Mouse (Mus musculus) hindbrain, embryonic 15.5 days (tissue): ENCODE data around the gene Mrps35. TPM values are rescaled to one million over a fixed set of nuclear protein-coding genes. Genes with fewer than 3 reads are reported as not detected.
A peak's percentile ranks its signal among the peaks of the same experiment; 100 is the strongest.

Experiments used
- ATAC-seq: fragments of 200-750 bp; cut with Nextera tagmentation; 2 replicates; pipeline ENCODE4 v1.8.0; 2017; ENCODE audit warnings: low read depth, moderate number of reproducible peaks, moderate TSS enrichment; ENCODE audit not compliant: low FRiP score
- H3K27ac ChIP-seq: fragments of 300-500 bp; sonication (generic); replicated peaks from 2 replicates; pipeline ENCODE4 v1.5.1; 2015; ENCODE audit warnings: mild to moderate bottlenecking, inconsistent platforms
- H3K27me3 ChIP-seq: fragments of 300-500 bp; sonication (generic); 2 replicates; pipeline ENCODE4 v1.6.1; 2015; ENCODE audit warnings: control low read depth, inconsistent platforms
- H3K36me3 ChIP-seq: fragments of 300-500 bp; sonication (generic); 2 replicates; pipeline ENCODE4 v1.6.1; 2015; ENCODE audit warnings: control low read depth, inconsistent platforms
- H3K4me1 ChIP-seq: fragments of 300-500 bp; sonication (generic); replicated peaks from 2 replicates; pipeline ENCODE4 v1.6.1; 2015; ENCODE audit warnings: control low read depth, inconsistent platforms
- H3K4me2 ChIP-seq: fragments of 300-500 bp; sonication (generic); 2 replicates; pipeline ENCODE4 v1.6.1; 2015; ENCODE audit warnings: moderate library complexity, mild to moderate bottlenecking, inconsistent platforms
- H3K4me3 ChIP-seq: fragments of 300-500 bp; sonication (generic); 2 replicates; pipeline ENCODE4 v1.5.1; 2015; ENCODE audit warnings: mild to moderate bottlenecking, inconsistent platforms
- H3K9ac ChIP-seq: fragments of 300-500 bp; sonication (generic); 2 replicates; pipeline ENCODE4 v1.6.1; 2015; ENCODE audit warnings: inconsistent platforms
- H3K9me3 ChIP-seq: fragments of 300-500 bp; sonication (generic); 2 replicates; pipeline ENCODE4 v1.6.1; 2016; ENCODE audit warnings: control low read depth, inconsistent platforms
- WGBS: fragments of 180-500 bp; shearing (Covaris S2); methylation state at CpG from one replicate; pipeline ENCODE4 v1.1.7; 2015; 5-methylcytosine and 5-hydroxymethylcytosine counted together
- polyA plus RNA-seq: library from polyadenylated mRNA; unstranded; fragments of >200 nt; fragmentation: Nextera tagmentation; extraction: Ambion mirVana; gene quantifications from 2 replicates; pipeline ENCODE4 v1.2.1, GENCODE M21; 2015

Mrps35 gene
- polyA plus RNA-seq, result 63.8 and 75.4 TPM in 2 replicates

DNA sequence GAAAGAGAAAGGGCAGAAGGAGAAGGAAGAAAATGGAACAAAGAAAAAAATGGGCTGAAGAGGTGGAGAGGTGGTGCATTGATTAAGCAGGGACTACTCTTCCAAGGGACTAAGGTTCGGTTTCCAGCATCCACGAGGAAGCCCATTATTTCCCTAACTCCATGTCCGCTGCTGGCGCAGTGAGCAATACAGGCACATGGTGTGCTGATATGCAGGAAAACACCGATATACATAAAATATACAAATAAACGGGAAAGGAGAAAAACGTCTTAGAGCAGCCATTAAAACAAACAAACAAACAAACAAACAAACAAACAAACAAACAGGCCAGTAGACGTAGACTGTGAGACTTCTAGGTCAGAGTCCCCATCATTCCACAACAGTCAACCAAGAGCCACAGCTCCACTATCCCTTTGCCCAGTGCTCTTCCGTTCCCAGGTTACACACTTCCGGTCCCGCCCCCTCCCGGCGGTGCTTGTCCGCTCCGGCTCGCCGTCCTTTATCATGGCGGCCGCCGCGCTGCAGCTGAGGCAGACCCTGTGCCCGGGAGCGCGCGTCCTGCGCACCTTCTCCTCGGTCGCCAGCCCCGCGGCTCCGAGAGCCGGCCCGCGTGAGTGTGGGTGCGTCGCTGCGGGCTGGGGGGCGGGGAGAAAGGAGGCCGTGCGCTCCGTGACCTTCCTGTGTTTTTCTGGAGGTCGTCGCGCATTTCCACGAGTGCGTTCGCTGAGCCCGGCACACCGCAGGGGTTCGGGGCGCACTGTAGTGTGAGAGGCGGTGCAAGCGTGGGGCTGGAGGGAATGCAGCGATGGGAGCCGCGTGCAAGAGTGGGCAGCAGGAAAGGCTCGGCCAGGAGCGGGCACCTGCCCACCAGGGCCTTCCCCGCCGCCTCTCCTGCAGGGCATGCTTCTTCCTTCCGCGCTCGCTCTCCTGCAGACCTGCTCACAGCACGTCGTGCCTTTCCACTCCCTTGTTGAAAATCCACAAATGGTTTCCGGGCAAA lies at the start of gene Mrps35:
Gene Mrps35 (plus strand): TSS at position 474 of the 1,000 bp plus-strand sequence.
- Histone ChIP-seq H3K9ac (peak within 1 kb of the TSS; percentile 94), H3K9me3 (no peaks in the 10 kb centered on the region), H3K4me3 (peak within 1 kb of the TSS; percentile 97), H3K4me2 (peak within 1 kb of the TSS; percentile 85), H3K27ac (peak within 1 kb of the TSS; percentile 94), H3K4me1 (peaks cover 18% of the 10 kb centered on the region), H3K36me3 (peaks cover 14% of the 10 kb centered on the region; the same call in 1 of the 2 replicates), H3K27me3 (0 out of 2 replicates have a peak, but pooled peaks cover 7% of the 10 kb centered on the region)
- ATAC-seq, result peak; percentile 100
- 2% methylated on average over 66 of the region's 66 CpGs for WGBS

- WGBS, result 43% methylated on average over 5 of the region's 5 CpGs
- Histone ChIP-seq H3K27ac (no peak overlapping the region), H3K4me2 (no peak overlapping the region), H3K36me3 (no peaks in the 10 kb centered on the region), H3K27me3 (no peaks in the 10 kb centered on the region), H3K9me3 (no peaks in the 10 kb centered on the region), H3K9ac (no peak overlapping the region), H3K4me3 (no peak overlapping the region), H3K4me1 (no peaks in the 10 kb centered on the region)
- ATAC-seq, result no peak
These were observed 48.3 kb upstream of the Mrps35 start for GRCm38 (mm10) chr6:146994236-146994635.

- no peak overlapping the region for H3K4me3 ChIP-seq
- no peaks in the 10 kb centered on the region for H3K36me3 ChIP-seq
- H3K27ac ChIP-seq, result no peak overlapping the region
- no peak overlapping the region for H3K4me2 ChIP-seq
- no peaks in the 10 kb centered on the region for H3K4me1 ChIP-seq
- H3K27me3 ChIP-seq, result no peaks in the 10 kb centered on the region
- 73% methylated on average over 2 of the region's 2 CpGs for WGBS
- no peak overlapping the region for H3K9ac ChIP-seq
- no peak for ATAC-seq
- no peaks in the 10 kb centered on the region for H3K9me3 ChIP-seq
These were observed 47.2 kb upstream of the Mrps35 start for GRCm38 (mm10) chr6:146995391-146995790.

GRCm38 (mm10) chr6:146995878-146996277 lies 46.7 kb upstream of the Mrps35 start:
- no peaks in the 10 kb centered on the region for H3K9me3 ChIP-seq
- H3K9ac ChIP-seq, result no peak overlapping the region
- no peaks in the 10 kb centered on the region for H3K36me3 ChIP-seq
- ATAC-seq, result no peak
- H3K4me3 ChIP-seq, result no peak overlapping the region
- no peak overlapping the region for H3K4me2 ChIP-seq
- H3K27ac ChIP-seq, result no peak overlapping the region
- H3K27me3 ChIP-seq, result no peaks in the 10 kb centered on the region
- WGBS, result 87% methylated on average over 6 of the region's 6 CpGs
- H3K4me1 ChIP-seq, result no peaks in the 10 kb centered on the region

GRCm38 (mm10) chr6:146997006-146997405 lies 45.6 kb upstream of the Mrps35 start:
- Histone ChIP-seq H3K4me1 (no peaks in the 10 kb centered on the region), H3K36me3 (no peaks in the 10 kb centered on the region), H3K9ac (no peak overlapping the region), H3K27me3 (no peaks in the 10 kb centered on the region), H3K4me3 (no peak overlapping the region), H3K4me2 (no peak overlapping the region), H3K9me3 (no peaks in the 10 kb centered on the region), H3K27ac (no peak overlapping the region)
- ATAC-seq, result no peak
- 86% methylated on average over 6 of the region's 6 CpGs for WGBS

DNA sequence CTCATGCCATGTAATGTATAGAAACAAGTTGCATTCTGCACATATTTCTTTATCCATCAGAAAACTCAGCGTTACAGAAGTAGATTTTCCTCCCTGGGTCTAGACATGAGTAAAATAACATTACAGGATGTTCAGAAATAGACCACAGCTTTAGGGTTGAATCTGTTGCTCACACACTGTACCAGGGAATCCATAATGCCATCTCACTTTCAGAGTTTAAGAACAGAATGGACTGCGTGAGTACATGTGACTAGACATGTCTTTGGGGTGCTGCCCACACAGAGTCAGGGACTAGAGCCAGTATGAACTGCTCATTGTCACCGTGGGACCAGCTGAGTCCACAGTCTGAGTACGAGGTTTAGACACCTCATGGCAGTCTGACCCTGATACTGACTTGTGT lies 43.9 kb upstream of the Mrps35 start:
- ATAC-seq, result no peak
- Histone ChIP-seq H3K4me1 (no peaks in the 10 kb centered on the region), H3K27ac (no peak overlapping the region), H3K27me3 (no peaks in the 10 kb centered on the region), H3K36me3 (no peaks in the 10 kb centered on the region), H3K4me3 (no peak overlapping the region), H3K9me3 (no peaks in the 10 kb centered on the region), H3K4me2 (no peak overlapping the region), H3K9ac (no peak overlapping the region)
- 93% methylated on average over 4 of the region's 4 CpGs for WGBS

- no peaks in the 10 kb centered on the region for H3K9me3 ChIP-seq
- no peaks in the 10 kb centered on the region for H3K27me3 ChIP-seq
- no peaks in the 10 kb centered on the region for H3K36me3 ChIP-seq
- no peak for ATAC-seq
- WGBS, result 88% methylated on average over 9 of the region's 9 CpGs
- H3K4me1 ChIP-seq, result no peaks in the 10 kb centered on the region
- H3K27ac ChIP-seq, result no peak overlapping the region
- no peak overlapping the region for H3K4me3 ChIP-seq
- no peak overlapping the region for H3K9ac ChIP-seq
- no peak overlapping the region for H3K4me2 ChIP-seq
These were observed 43.3 kb upstream of the Mrps35 start for GRCm38 (mm10) chr6:146999302-146999701.

DNA sequence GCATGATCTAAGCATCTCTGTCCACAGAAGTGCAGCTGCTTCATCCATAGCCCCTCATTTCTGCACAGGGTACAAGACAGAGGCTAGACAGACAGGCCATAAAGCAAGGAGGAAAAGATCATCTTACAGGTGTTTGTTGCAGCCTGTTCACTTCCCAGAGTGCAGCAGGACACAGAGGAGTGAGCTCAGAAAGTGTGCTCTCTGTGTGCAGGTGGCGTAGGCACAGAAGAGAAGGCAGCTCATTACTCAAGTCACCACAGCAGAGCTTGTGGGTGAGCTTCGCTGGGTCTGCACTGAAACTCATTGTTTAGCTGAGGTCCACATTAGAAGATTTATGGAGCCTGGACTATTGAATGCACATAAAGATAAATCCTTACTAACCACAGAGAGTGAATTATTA lies 42.8 kb upstream of the Mrps35 start:
- Histone ChIP-seq H3K27me3 (no peaks in the 10 kb centered on the region), H3K36me3 (no peaks in the 10 kb centered on the region), H3K4me3 (no peak overlapping the region), H3K27ac (no peak overlapping the region), H3K9me3 (no peaks in the 10 kb centered on the region), H3K4me2 (no peak overlapping the region), H3K4me1 (no peaks in the 10 kb centered on the region), H3K9ac (no peak overlapping the region)
- ATAC-seq, result no peak
- WGBS, result 66% methylated on average over 2 of the region's 2 CpGs

- no peaks in the 10 kb centered on the region for H3K4me1 ChIP-seq
- no peaks in the 10 kb centered on the region for H3K36me3 ChIP-seq
- H3K27ac ChIP-seq, result no peak overlapping the region
- ATAC-seq, result no peak
- WGBS, result 63% methylated on average over 3 of the region's 3 CpGs
- no peaks in the 10 kb centered on the region for H3K27me3 ChIP-seq
- no peak overlapping the region for H3K9ac ChIP-seq
- no peak overlapping the region for H3K4me3 ChIP-seq
- H3K4me2 ChIP-seq, result no peak overlapping the region
- H3K9me3 ChIP-seq, result no peaks in the 10 kb centered on the region
These were observed 34.4 kb upstream of the Mrps35 start for GRCm38 (mm10) chr6:147008148-147008547.

DNA sequence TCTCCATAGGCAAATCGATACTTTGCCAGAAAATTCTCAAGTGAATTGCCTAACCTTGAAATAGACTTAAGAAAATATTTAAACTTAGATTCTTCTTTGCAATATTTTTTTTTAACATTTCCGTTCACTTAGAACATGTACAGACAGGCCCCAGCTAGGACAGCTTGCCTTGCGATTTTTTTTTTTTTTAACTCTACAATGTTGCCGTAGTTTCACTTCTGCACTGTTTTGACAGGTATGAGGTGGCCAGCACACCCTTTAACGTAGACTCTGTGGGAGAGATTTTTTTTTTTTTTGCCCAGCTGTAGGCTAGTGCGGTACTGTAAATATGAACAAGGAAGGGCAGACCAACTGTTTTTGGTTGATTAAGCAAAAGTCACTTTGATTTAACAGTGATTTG lies 32.2 kb upstream of the Mrps35 start:
- H3K9ac ChIP-seq, result no peak overlapping the region
- no peaks in the 10 kb centered on the region for H3K36me3 ChIP-seq
- H3K27me3 ChIP-seq, result no peaks in the 10 kb centered on the region
- H3K4me1 ChIP-seq, result no peaks in the 10 kb centered on the region
- no peak overlapping the region for H3K4me3 ChIP-seq
- H3K4me2 ChIP-seq, result no peak overlapping the region
- ATAC-seq, result no peak
- H3K27ac ChIP-seq, result no peak overlapping the region
- H3K9me3 ChIP-seq, result no peaks in the 10 kb centered on the region
- WGBS, result 91% methylated on average over 6 of the region's 6 CpGs

GRCm38 (mm10) chr6:147010811-147011520 lies 31.6 kb upstream of the Mrps35 start:
- H3K4me2 ChIP-seq, result no peak overlapping the region
- H3K9me3 ChIP-seq, result no peaks in the 10 kb centered on the region
- no peak overlapping the region for H3K9ac ChIP-seq
- H3K4me1 ChIP-seq, result no peaks in the 10 kb centered on the region
- no peaks in the 10 kb centered on the region for H3K36me3 ChIP-seq
- no peak overlapping the region for H3K27ac ChIP-seq
- 91% methylated on average over 15 of the region's 15 CpGs for WGBS
- H3K27me3 ChIP-seq, result no peaks in the 10 kb centered on the region
- ATAC-seq, result no peak
- H3K4me3 ChIP-seq, result no peak overlapping the region

- H3K4me2 ChIP-seq, result no peak overlapping the region
- H3K27me3 ChIP-seq, result no peaks in the 10 kb centered on the region
- no peak overlapping the region for H3K9ac ChIP-seq
- no peaks in the 10 kb centered on the region for H3K4me1 ChIP-seq
- no peak overlapping the region for H3K27ac ChIP-seq
- WGBS, result 76% methylated on average over 6 of the region's 6 CpGs
- no peak overlapping the region for H3K4me3 ChIP-seq
- no peak for ATAC-seq
- H3K36me3 ChIP-seq, result no peaks in the 10 kb centered on the region
- H3K9me3 ChIP-seq, result no peaks in the 10 kb centered on the region
These were observed 31.0 kb upstream of the Mrps35 start for GRCm38 (mm10) chr6:147011555-147011954.
